Mouse (Mus musculus): ENCODE measurements around the gene Tmem128.

Tmem128 gene

GRCm38 (mm10) chr5:38260107-38260682 lies at the start of gene Tmem128:
Tmem128 (plus strand) TSS chr5:38260185.
- DNase-seq (ENCODE audit: low spot score), result peak; percentile 34

- no peak for DNase-seq (ENCODE audit: low spot score)
Measured at GRCm38 (mm10) chr5:38211691-38212090, 48.3 kb upstream of the Tmem128 start.

GRCm38 (mm10) chr5:38213009-38213408 lies 47.0 kb upstream of the Tmem128 start:
- DNase-seq (ENCODE audit: low spot score), result no peak

GRCm38 (mm10) chr5:38219771-38220307 lies 40.1 kb upstream of the Tmem128 start:
- DNase-seq (ENCODE audit: low spot score), result no peak

GRCm38 (mm10) chr5:38220328-38220912 lies 39.6 kb upstream of the Tmem128 start, which contains the start of the genes Zbtb49 and Lyar:
Zbtb49 (minus strand) TSS chr5:38220457.
Lyar (plus strand) TSS chr5:38220470.
- peak; percentile 95 for DNase-seq (ENCODE audit: low spot score)

GRCm38 (mm10) chr5:38235422-38235821 lies 24.6 kb upstream of the Tmem128 start:
- DNase-seq (ENCODE audit: low spot score), result no peak

GRCm38 (mm10) chr5:38236627-38237026 lies 23.4 kb upstream of the Tmem128 start:
- DNase-seq (ENCODE audit: low spot score), result no peak

- no peak for DNase-seq (ENCODE audit: low spot score)
Measured at GRCm38 (mm10) chr5:38240727-38241472, 19.1 kb upstream of the Tmem128 start.

- no peak for DNase-seq (ENCODE audit: low spot score)
Measured at GRCm38 (mm10) chr5:38241473-38241834, 18.5 kb upstream of the Tmem128 start.

- no peak for DNase-seq (ENCODE audit: low spot score)
Measured at GRCm38 (mm10) chr5:38241966-38242365, 18.0 kb upstream of the Tmem128 start.

- DNase-seq (ENCODE audit: low spot score), result no peak
Measured at GRCm38 (mm10) chr5:38255195-38255594, 4.8 kb upstream of the Tmem128 start.

- no peak for DNase-seq (ENCODE audit: low spot score)
Measured at GRCm38 (mm10) chr5:38255644-38256043, 4.3 kb upstream of the Tmem128 start.

GRCm38 (mm10) chr5:38256551-38256950 lies 3.4 kb upstream of the Tmem128 start:
- DNase-seq (ENCODE audit: low spot score), result no peak

GRCm38 (mm10) chr5:38258034-38258772 lies 1.8 kb upstream of the Tmem128 start:
- no peak for DNase-seq (ENCODE audit: low spot score)

- DNase-seq (ENCODE audit: low spot score), result no peak
Measured at GRCm38 (mm10) chr5:38258773-38259146, 1.2 kb upstream of the Tmem128 start.

GRCm38 (mm10) chr5:38259455-38260106 lies 404 bp upstream of the Tmem128 start:
- peak; percentile 27 for DNase-seq (ENCODE audit: low spot score)

GRCm38 (mm10) chr5:38270942-38271341 lies 11.0 kb downstream of the Tmem128 start:
- no peak for DNase-seq (ENCODE audit: low spot score)

GRCm38 (mm10) chr5:38273831-38274230 lies 13.8 kb downstream of the Tmem128 start:
- no peak for DNase-seq (ENCODE audit: low spot score)

GRCm38 (mm10) chr5:38275771-38276170 lies 15.8 kb downstream of the Tmem128 start, which contains the start of gene Otop1:
Otop1 (plus strand) TSS chr5:38275972.
- no peak for DNase-seq (ENCODE audit: low spot score)

- no peak for DNase-seq (ENCODE audit: low spot score)
Measured at GRCm38 (mm10) chr5:38276451-38276850, 16.5 kb downstream of the Tmem128 start.

GRCm38 (mm10) chr5:38277098-38277866 lies 17.3 kb downstream of the Tmem128 start:
- DNase-seq (ENCODE audit: low spot score), result no peak
